Mouse (Mus musculus): Measurements from ENCODE around the gene Cacnb4.

GRCm38 (mm10) chr2:52605321-52605720, 71.3 kb downstream of the Cacnb4 start:
- TF ChIP-seq CTCF (IDR thresholded peaks at IDR 0.05; ENCODE audit: control insufficient read depth, insufficient read depth, insufficient replicate concordance, low read depth, low read length) = no peak
- TF ChIP-seq POLR2A (IDR thresholded peaks at IDR 0.05; ENCODE audit: control insufficient read depth, low read depth, low read length) = no peak
